Mouse (Mus musculus): ENCODE results near the gene Stard3. TPM values are rescaled to one million over a fixed set of nuclear protein-coding genes. Genes with fewer than 3 reads are reported as not detected.

Gene Stard3
- total and polyA plus RNA-seq, 3 experiments: 31.7 to 39.6 (median 33.9) TPM

DNA sequence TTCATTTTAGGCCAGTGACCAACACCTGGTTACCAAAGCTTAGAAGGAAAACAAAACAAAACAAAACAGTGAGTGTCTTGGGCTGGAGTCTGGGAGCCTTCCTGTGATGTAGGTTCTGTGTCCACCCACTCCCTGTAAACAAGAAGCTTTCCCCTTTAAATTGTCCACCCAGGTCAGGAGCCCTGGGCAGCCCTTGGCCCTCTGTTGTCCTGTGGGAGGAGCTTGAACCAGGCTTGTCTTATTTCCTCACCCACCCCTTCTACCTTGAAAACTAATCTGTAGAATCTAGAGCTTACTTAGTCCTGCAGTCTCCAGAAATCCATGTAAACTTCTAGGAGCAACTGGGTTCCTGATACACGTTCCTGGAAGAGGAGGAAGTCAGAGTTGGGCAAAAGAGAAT lies 36.0 kb upstream of the Stard3 start:
- Histone ChIP-seq H3K36me3 (replicated peaks in 1 of 2; ENCODE audit: control insufficient read depth in 1 of 2, insufficient read depth in 1 of 2, low read length in 1 of 2) (no peaks in the 10 kb centered on the region), H3K9me3 (replicated peaks; ENCODE audit: low read length) (peaks cover 2% of the 10 kb centered on the region), H3K9ac (ENCODE audit: insufficient read depth, low read depth) (no peak overlapping the region), H3K27ac (ENCODE audit: insufficient read depth, low read depth) (no peak overlapping the region), H3K4me1 (ENCODE audit: control insufficient read depth in 1 of 2, insufficient read depth in 2 of 2) (peaks cover 0 to 3% of the 10 kb centered on the region in 2 experiments; a peak in 1 of 4 replicates), H3K79me2 (replicated peaks; ENCODE audit: control insufficient read depth, extremely low read depth, insufficient read depth, poor library complexity, severe bottlenecking) (no peaks in the 10 kb centered on the region), H3K4me3 (replicated peaks in 1 of 3; ENCODE audit: low read depth in 2 of 3, low read length in 2 of 3, poor library complexity in 1 of 3) (no peak overlapping the region), H3K4me2 (ENCODE audit: insufficient read depth, low read depth, poor library complexity, severe bottlenecking) (no peak overlapping the region), H3K27me3 (replicated peaks) (peaks cover 94% of the 10 kb centered on the region)
- TF ChIP-seq BHLHE40 (IDR thresholded peaks at IDR 0.05; ENCODE audit: low read depth, low read length): no peak
- TF ChIP-seq ZMIZ1 (IDR thresholded peaks at IDR 0.05; ENCODE audit: low read depth, low read length): no peak
- TF ChIP-seq MAZ (IDR thresholded peaks at IDR 0.05; ENCODE audit: low read depth, low read length): no peak
- TF ChIP-seq E2F4 (IDR thresholded peaks at IDR 0.05; ENCODE audit: insufficient replicate concordance, low read depth, low read length): no peak
- TF ChIP-seq JUN (IDR thresholded peaks at IDR 0.05; ENCODE audit: insufficient read depth, low read depth, low read length): no peak
- no peak for TF ChIP-seq NELFE (IDR thresholded peaks at IDR 0.05; ENCODE audit: low read depth, low read length)
- TF ChIP-seq MEF2A (IDR thresholded peaks at IDR 0.05; ENCODE audit: borderline replicate concordance, low read depth, low read length): no peak
- TF ChIP-seq HCFC1 (IDR thresholded peaks at IDR 0.05; ENCODE audit: low read depth, low read length): no peak
- no peak for TF ChIP-seq POLR2AphosphoS2 (IDR thresholded peaks at IDR 0.05; ENCODE audit: low read depth, low read length)
- TF ChIP-seq ZNF384 (IDR thresholded peaks at IDR 0.05; ENCODE audit: low read depth, low read length): no peak
- TF ChIP-seq NRF1 (IDR thresholded peaks at IDR 0.05; ENCODE audit: low read depth, low read length): no peak
- no peak for TF ChIP-seq MXI1 (IDR thresholded peaks at IDR 0.05; ENCODE audit: low read depth, low read length)
- TF ChIP-seq CTCF (conservative IDR thresholded peaks at IDR 0.05 in 1 of 2, IDR thresholded peaks at IDR 0.05 in 1 of 2; ENCODE audit: low read depth in 2 of 2, low read length in 2 of 2): no peak
- no peak for TF ChIP-seq ZKSCAN1 (IDR thresholded peaks at IDR 0.05; ENCODE audit: borderline replicate concordance, low read depth, low read length)
- TF ChIP-seq SIN3A (IDR thresholded peaks at IDR 0.05; ENCODE audit: low read length): no peak
- TF ChIP-seq RAD21 (IDR thresholded peaks at IDR 0.05; ENCODE audit: low read depth, low read length): no peak
- no peak for TF ChIP-seq ETS1 (conservative IDR thresholded peaks at IDR 0.05; ENCODE audit: low read depth, low read length)
- TF ChIP-seq CHD2 (IDR thresholded peaks at IDR 0.05; ENCODE audit: low read length): no peak
- dilution Hi-C loops (cut with MboI; ENCODE audit: extremely low pct_ligation_motif_present, extremely low pct_unique_long_range_greater_than_20kb, low sequenced_read_pairs): no loop called here
- in situ Hi-C loops (cut with MboI; ENCODE audit: low pct_ligation_motif_present, low pct_unique_long_range_greater_than_20kb, low sequenced_read_pairs): no loop called here
- DNase-seq (ENCODE audit: extremely low read depth): no peak

GRCm38 (mm10) chr11:98323136-98323866 lies 34.9 kb upstream of the Stard3 start:
- Histone ChIP-seq H3K27ac (ENCODE audit: insufficient read depth, low read depth) (no peak overlapping the region), H3K27me3 (replicated peaks) (peaks cover 91% of the 10 kb centered on the region), H3K4me2 (ENCODE audit: insufficient read depth, low read depth, poor library complexity, severe bottlenecking) (no peak overlapping the region), H3K9me3 (replicated peaks; ENCODE audit: low read length) (peaks cover 14% of the 10 kb centered on the region), H3K4me1 (ENCODE audit: control insufficient read depth in 1 of 2, insufficient read depth in 2 of 2) (peaks cover 0 to 3% of the 10 kb centered on the region in 2 experiments; a peak in 1 of 4 replicates), H3K36me3 (replicated peaks in 1 of 2; ENCODE audit: control insufficient read depth in 1 of 2, insufficient read depth in 1 of 2, low read length in 1 of 2) (no peaks in the 10 kb centered on the region), H3K79me2 (replicated peaks; ENCODE audit: control insufficient read depth, extremely low read depth, insufficient read depth, poor library complexity, severe bottlenecking) (no peaks in the 10 kb centered on the region), H3K9ac (ENCODE audit: insufficient read depth, low read depth) (no peak overlapping the region), H3K4me3 (replicated peaks in 1 of 3; ENCODE audit: low read depth in 2 of 3, low read length in 2 of 3, poor library complexity in 1 of 3) (no peak overlapping the region)
- dilution Hi-C loops (cut with MboI; ENCODE audit: extremely low pct_ligation_motif_present, extremely low pct_unique_long_range_greater_than_20kb, low sequenced_read_pairs) (no loop called here), in situ Hi-C loops (cut with MboI; ENCODE audit: low pct_ligation_motif_present, low pct_unique_long_range_greater_than_20kb, low sequenced_read_pairs) (no loop called here)
- TF ChIP-seq SMC3 (IDR thresholded peaks at IDR 0.05; ENCODE audit: low read depth, low read length): no peak
- TF ChIP-seq PAX5 (IDR thresholded peaks at IDR 0.05; ENCODE audit: low read length): no peak
- no peak for TF ChIP-seq ETS1 (conservative IDR thresholded peaks at IDR 0.05; ENCODE audit: low read depth, low read length)
- no peak for TF ChIP-seq HCFC1 (IDR thresholded peaks at IDR 0.05; ENCODE audit: low read depth, low read length)
- TF ChIP-seq CTCF (conservative IDR thresholded peaks at IDR 0.05 in 1 of 2, IDR thresholded peaks at IDR 0.05 in 1 of 2; ENCODE audit: low read depth in 2 of 2, low read length in 2 of 2): no peak
- TF ChIP-seq GABPA (IDR thresholded peaks at IDR 0.05; ENCODE audit: insufficient replicate concordance, low read depth, low read length): no peak
- no peak for TF ChIP-seq POLR2AphosphoS2 (IDR thresholded peaks at IDR 0.05; ENCODE audit: low read depth, low read length)
- TF ChIP-seq MXI1 (IDR thresholded peaks at IDR 0.05; ENCODE audit: low read depth, low read length): no peak
- no peak for TF ChIP-seq USF2 (conservative IDR thresholded peaks at IDR 0.05; ENCODE audit: low read depth, low read length)
- TF ChIP-seq ZC3H11A (IDR thresholded peaks at IDR 0.05; ENCODE audit: low read depth, low read length): no peak
- no peak for TF ChIP-seq USF1 (IDR thresholded peaks at IDR 0.05; ENCODE audit: low read depth, low read length)
- TF ChIP-seq MYC (IDR thresholded peaks at IDR 0.05; ENCODE audit: low read depth, low read length): no peak
- TF ChIP-seq UBTF (IDR thresholded peaks at IDR 0.05; ENCODE audit: low read depth, low read length): no peak
- no peak for TF ChIP-seq NRF1 (IDR thresholded peaks at IDR 0.05; ENCODE audit: low read depth, low read length)
- no peak for DNase-seq (ENCODE audit: extremely low read depth)

All from CH12.LX (cell line).